Mouse (Mus musculus) bone marrow, adult 2 months (tissue): ENCODE measurements around the gene Ccdc78.
"Not testable (repeated sequence)": the region's sequence is repeated elsewhere in the genome, so short reads cannot be mapped to it uniquely, and the experiment has no call there.

Experiments
- CTCF ChIP-seq: fragments of 200-500 bp; IDR thresholded peaks from 2 replicates; pipeline ENCODE4 v1.5.1; 2011; ENCODE audit warnings: low read length, control low read depth; ENCODE audit not compliant: control insufficient read depth, insufficient read depth
- POLR2A ChIP-seq: fragments of 200-500 bp; IDR thresholded peaks from 2 replicates; pipeline ENCODE4 v1.6.1; 2011; ENCODE audit warnings: low read depth, mild to moderate bottlenecking, control low read depth, low read length, borderline replicate concordance; ENCODE audit not compliant: control insufficient read depth

DNA sequence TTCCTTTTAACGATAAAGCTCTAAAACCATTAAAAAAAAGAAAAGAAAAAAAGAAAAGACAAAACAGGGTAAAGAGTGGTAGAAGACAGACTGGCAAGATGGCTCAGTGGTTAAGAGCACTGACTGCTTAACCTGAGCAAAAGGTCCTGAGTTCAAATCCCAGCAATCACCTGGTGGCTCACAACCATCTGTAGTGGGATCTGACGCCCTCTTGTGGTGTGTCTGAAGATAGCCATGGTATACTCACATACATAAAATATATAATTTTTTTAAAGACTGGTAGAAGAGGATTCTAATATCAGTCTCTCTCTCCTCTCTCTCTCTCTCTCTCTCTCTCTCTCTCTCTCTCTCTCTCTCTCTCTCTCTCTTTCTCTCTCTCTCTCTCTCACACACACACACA is 21.1 kb downstream of the Ccdc78 start:
- not testable (repeated sequence) for TF ChIP-seq CTCF, POLR2A
